Mouse (Mus musculus) testis, adult 2 months (tissue): ENCODE measurements around the gene Slc1a3. TPM values are rescaled to one million over a fixed set of nuclear protein-coding genes. Genes with fewer than 3 reads are reported as not detected.

ENCODE experiments used
- H3K27ac ChIP-seq: fragments of 200-500 bp; 2 replicates; pipeline ENCODE4 v1.5.1; 2012; ENCODE audit warnings: low read depth, low read length; ENCODE audit not compliant: control insufficient read depth, insufficient read depth
- H3K27me3 ChIP-seq: fragments of 200-500 bp; 2 replicates; pipeline ENCODE4 v1.6.1; 2012; ENCODE audit warnings: mild to moderate bottlenecking, low read length, moderate library complexity; ENCODE audit not compliant: control insufficient read depth, insufficient read depth
- H3K36me3 ChIP-seq: fragments of 200-500 bp; 2 replicates; pipeline ENCODE4 v1.6.1; 2012; ENCODE audit warnings: mild to moderate bottlenecking, low read length; ENCODE audit not compliant: control insufficient read depth, insufficient read depth
- H3K4me1 ChIP-seq: fragments of 200-500 bp; 2 replicates; pipeline ENCODE4 v1.6.1; 2012; ENCODE audit warnings: low read length; ENCODE audit not compliant: control insufficient read depth, insufficient read depth
- H3K4me3 ChIP-seq: fragments of 200-500 bp; 2 replicates; pipeline ENCODE4 v1.5.1; 2012; ENCODE audit warnings: low read depth, mild to moderate bottlenecking, low read length, moderate library complexity, mixed read lengths; ENCODE audit not compliant: control insufficient read depth
- CTCF ChIP-seq: fragments of 200-500 bp; IDR thresholded peaks from 2 replicates; pipeline ENCODE4 v1.5.1; 2012; ENCODE audit warnings: low read depth, mild to moderate bottlenecking, inconsistent platforms, low read length, moderate library complexity; ENCODE audit not compliant: control insufficient read depth, insufficient read depth, insufficient replicate concordance
- POLR2A ChIP-seq: fragments of 200-500 bp; IDR thresholded peaks from 2 replicates; pipeline ENCODE4 v1.6.1; 2012; ENCODE audit warnings: low read depth, mild to moderate bottlenecking, inconsistent platforms, low read length, moderate library complexity; ENCODE audit not compliant: control insufficient read depth
- polyA plus RNA-seq: library from polyadenylated mRNA; depleted of rRNA; stranded (reverse); fragments of >200 nt; gene quantifications from 2 replicates; pipeline ENCODE4 v1.2.3, GENCODE M21; 2012

The Slc1a3 gene
- polyA plus RNA-seq, 1 experiment = 2.0 TPM

DNA sequence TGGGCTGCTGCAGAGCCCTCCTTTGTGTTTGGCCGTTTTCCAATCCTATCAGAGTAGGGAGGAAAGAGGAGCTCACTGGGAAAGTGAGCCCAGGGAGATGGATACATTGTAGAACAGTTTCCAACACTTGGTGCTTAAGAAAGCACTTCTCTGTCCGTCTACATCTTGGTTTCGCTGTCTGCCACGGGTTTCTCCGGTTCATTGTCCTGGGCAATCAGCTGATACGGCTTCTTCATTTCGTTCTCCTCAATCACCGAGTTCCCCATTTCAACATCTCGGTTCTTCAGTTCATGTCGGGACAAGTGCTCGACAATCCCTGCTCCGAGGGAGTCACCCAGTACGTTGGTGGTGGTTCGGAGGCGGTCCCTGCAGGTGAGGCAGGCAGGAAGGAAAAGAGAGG, 74.6 kb downstream of the Slc1a3 start:
- H3K27me3 ChIP-seq = no peaks in the 10 kb centered on the region
- no peak overlapping the region for H3K27ac ChIP-seq
- TF ChIP-seq POLR2A (no peak), CTCF (no peak)

DNA sequence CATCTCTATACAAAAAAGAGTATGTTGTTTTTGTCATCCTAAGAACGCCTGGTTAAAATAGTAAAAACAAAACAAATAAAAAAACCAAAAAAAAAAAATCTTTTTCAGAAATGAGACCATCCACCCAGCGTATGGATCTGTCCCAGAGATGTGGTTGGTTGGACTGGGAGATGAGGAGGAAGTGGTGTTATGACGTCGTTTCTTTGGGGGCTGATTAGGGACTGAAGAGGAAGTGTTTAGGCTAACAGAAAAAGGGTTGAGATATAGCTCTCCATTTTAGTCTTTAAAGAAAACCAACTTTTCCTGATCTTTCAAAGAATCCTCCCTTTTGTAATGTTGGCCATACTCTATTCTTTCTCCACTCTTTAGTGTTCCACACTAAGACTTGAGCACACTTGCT, 75.8 kb downstream of the Slc1a3 start:
- Histone ChIP-seq H3K4me3 (no peak overlapping the region), H3K36me3 (no peaks in the 10 kb centered on the region), H3K27ac (no peak overlapping the region), H3K27me3 (no peaks in the 10 kb centered on the region), H3K4me1 (no peaks in the 10 kb centered on the region)
- TF ChIP-seq POLR2A (no peak), CTCF (no peak)

More for the DNA sequence above, 74.6 kb downstream of the Slc1a3 start:
- Histone ChIP-seq H3K4me3 (0 out of 2 replicates have a peak overlapping the region, but pooled peaks have one; percentile 5), H3K4me1 (no peaks in the 10 kb centered on the region), H3K36me3 (no peaks in the 10 kb centered on the region)

DNA sequence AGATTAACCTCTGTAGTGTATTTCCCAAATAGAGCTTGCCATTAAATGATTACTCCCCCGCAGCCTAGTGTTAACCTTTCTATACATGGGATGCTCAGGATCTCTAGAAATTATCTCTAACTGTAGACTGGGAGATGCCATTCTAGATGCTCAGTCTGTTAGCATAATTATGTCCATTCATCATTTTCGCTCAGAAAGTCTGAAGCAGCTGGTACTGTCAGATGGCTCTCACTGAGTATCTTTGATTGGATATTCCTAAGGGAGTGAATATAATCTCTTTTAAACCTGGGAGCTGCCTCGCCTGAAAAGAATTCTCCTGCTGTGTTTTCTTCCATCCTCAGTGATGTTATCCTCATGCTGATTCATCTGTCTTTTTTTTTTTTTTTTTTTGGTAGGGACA, 76.2 kb downstream of the Slc1a3 start:
- no peak overlapping the region for H3K27ac ChIP-seq
- no peak overlapping the region for H3K4me3 ChIP-seq
- H3K36me3 ChIP-seq = no peaks in the 10 kb centered on the region

DNA sequence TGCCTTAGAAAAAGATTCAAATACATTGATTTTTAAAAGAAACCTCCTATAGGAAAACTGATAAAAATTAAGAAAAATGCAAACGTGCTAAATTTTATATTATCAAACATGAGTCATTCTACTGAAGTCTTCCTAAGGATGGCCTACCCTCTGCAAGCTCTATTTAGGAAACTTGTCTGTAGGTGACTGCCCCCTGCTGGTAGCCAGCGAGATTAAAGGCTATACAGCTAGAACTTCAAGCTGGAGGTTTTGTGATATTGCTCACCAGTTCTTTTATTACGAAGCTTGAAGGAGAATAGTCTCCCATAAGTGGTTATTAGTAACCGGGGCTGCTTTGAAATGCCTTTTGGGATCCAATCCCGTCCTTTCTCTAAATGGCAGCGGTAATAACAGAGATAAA, 77.2 kb downstream of the Slc1a3 start:
- Histone ChIP-seq H3K4me1 (peaks cover 3% of the 10 kb centered on the region), H3K36me3 (no peaks in the 10 kb centered on the region), H3K27ac (no peak overlapping the region), H3K27me3 (peaks cover 3% of the 10 kb centered on the region; the same call in 1 of the 2 replicates), H3K4me3 (no peak overlapping the region)
- TF ChIP-seq CTCF = no peak
- TF ChIP-seq POLR2A = no peak

More for the DNA sequence above, 76.2 kb downstream of the Slc1a3 start:
- Histone ChIP-seq H3K27me3 (peaks cover 3% of the 10 kb centered on the region; the same call in 1 of the 2 replicates), H3K4me1 (no peaks in the 10 kb centered on the region)
- TF ChIP-seq POLR2A = no peak
- TF ChIP-seq CTCF = no peak

DNA sequence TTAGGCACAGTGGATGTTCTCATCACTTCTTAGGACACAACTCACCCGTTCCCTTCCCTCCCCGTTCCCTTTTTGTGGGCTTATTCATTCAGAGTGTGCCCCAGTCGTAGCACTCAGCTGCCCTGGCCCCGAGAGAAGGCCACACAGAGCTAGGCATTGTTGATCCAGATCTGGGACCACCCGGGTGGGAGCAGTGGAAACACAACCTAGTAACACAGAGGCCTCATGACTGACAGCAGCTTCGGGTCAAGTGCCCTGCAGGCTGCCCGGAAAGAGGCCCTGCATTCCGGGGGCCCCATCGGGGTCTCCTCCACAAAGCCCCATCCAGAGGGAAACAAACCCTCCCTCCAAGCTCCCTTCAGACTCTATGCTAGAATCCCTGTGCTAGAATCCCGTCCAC, 78.2 kb downstream of the Slc1a3 start:
- Histone ChIP-seq H3K27ac (no peak overlapping the region), H3K27me3 (peaks cover 3% of the 10 kb centered on the region; the same call in 1 of the 2 replicates), H3K4me3 (no peak overlapping the region), H3K36me3 (no peaks in the 10 kb centered on the region), H3K4me1 (peaks cover 11% of the 10 kb centered on the region)
- no peak for TF ChIP-seq POLR2A
- no peak for TF ChIP-seq CTCF

DNA sequence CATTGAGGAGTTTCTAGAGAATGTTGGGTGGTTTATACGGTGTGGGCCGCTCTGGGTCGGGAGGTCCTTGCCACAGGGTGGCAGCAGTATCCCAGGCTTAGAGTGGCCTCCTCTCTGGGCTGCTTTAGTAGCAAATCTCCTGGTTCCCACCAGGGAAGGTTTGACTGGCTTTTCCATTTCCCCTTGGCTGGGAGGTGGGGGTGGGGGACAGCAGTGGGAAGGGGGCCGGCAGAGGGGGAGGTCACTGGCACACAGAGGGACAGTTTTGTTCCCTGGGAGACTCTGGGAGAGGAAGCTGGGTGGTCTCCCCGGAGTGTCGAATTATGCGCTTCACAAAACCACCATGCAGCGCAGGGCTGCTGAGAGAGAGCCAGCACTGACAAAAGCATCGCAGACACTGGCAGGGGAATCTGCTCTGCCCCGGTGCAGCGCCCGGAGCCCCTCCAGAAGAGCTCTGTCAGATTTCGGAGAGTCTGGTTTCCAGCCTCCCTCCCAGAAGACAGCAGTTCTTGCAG, 81.2 kb downstream of the Slc1a3 start:
- TF ChIP-seq POLR2A (no peak), CTCF (peak; percentile 56; the same call in 1 of the 2 replicates)
- peaks cover 13% of the 10 kb centered on the region for H3K4me1 ChIP-seq
- peaks cover 3% of the 10 kb centered on the region; the same call in 1 of the 2 replicates for H3K27me3 ChIP-seq
- no peak overlapping the region; the same call in 1 of the 2 replicates for H3K4me3 ChIP-seq
- H3K36me3 ChIP-seq = no peaks in the 10 kb centered on the region
- H3K27ac ChIP-seq = no peak overlapping the region

DNA sequence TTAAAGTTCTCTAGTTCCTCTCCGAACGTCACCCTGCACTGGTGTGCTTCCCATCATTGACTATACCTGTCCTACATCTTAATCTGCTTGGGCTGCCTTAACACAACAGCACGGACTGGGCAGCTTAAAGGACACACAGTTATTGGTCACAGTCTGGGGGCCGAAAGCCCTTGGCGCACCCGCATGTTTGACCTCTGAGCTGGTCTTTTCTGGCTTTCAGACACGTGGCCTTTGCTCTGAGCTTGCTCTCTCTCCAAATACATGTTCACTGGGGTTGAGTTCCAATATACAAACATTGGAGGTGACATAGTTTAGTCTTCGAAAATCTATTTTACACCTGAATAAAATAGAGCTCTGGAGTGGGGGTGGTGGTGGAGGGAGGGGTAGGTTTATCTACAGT, 82.4 kb downstream of the Slc1a3 start:
- Histone ChIP-seq H3K4me3 (no peak overlapping the region), H3K4me1 (peaks cover 13% of the 10 kb centered on the region), H3K27ac (no peak overlapping the region), H3K27me3 (peaks cover 3% of the 10 kb centered on the region; the same call in 1 of the 2 replicates), H3K36me3 (no peaks in the 10 kb centered on the region)
- TF ChIP-seq CTCF (no peak), POLR2A (no peak)
